Mouse (Mus musculus) left cerebral cortex, postnatal 14 days (tissue): ENCODE data around the gene Efcab11. TPM values are rescaled to one million over a fixed set of nuclear protein-coding genes. Genes with fewer than 3 reads are reported as not detected.

Experiments
- DNase-seq, 2 experiments: peaks; one replicate each; pipeline ENCODE4 v3.0.0; 2021 to 2022; ENCODE audit warnings: low spot score in 2 of 2, mixed read lengths in 1 of 2
- intact Hi-C: fragments of 180-260 bp; cut with DNase I; formaldehyde crosslinking; loops from one replicate; pipeline ENCODE4 v1.15.1; 2025
- total RNA-seq, 2 experiments: library from RNA; stranded (reverse); gene quantifications; 2 replicates each; pipeline ENCODE4 v1.2.3; 2021

Efcab11 gene
- total RNA-seq, 2 experiments from 2014 or later, result 0.29 to 0.61 TPM

- DNase-seq, result peak in 1 of 2 experiments; percentile 35
- intact Hi-C loops, result no loop called here
These were observed 530 bp downstream of the Efcab11 start for GRCm38 (mm10) chr12:99883713-99884105.

- DNase-seq, result peak; percentile 90 to 93
- intact Hi-C loops, result no loop called here
These were observed 1.1 kb downstream of the Efcab11 start for GRCm38 (mm10) chr12:99883000-99883712.

GRCm38 (mm10) chr12:99874609-99875008, 9.6 kb downstream of the Efcab11 start:
- intact Hi-C loops, result no loop called here
- no peak for DNase-seq

- no peak for DNase-seq
- intact Hi-C loops, result no loop called here
These were observed 10.8 kb downstream of the Efcab11 start for GRCm38 (mm10) chr12:99873443-99873842.

- intact Hi-C loops, result loop anchor here (10.0 kb wide), 1 partner anchor 774 kb away; no protein-coding TSS in a partner anchor
- no peak for DNase-seq
These were observed 15.4 kb downstream of the Efcab11 start for GRCm38 (mm10) chr12:99868821-99869220.

GRCm38 (mm10) chr12:99864613-99865012, 19.6 kb downstream of the Efcab11 start:
- DNase-seq, result no peak
- intact Hi-C loops, result loop anchor here (10.0 kb wide), 1 partner anchor 770 kb away; no protein-coding TSS in a partner anchor

- intact Hi-C loops, result loop anchor here (10.0 kb wide), 1 partner anchor 766 kb away; no protein-coding TSS in a partner anchor
- peak; percentile 24 to 54 for DNase-seq
These were observed 23.3 kb downstream of the Efcab11 start for GRCm38 (mm10) chr12:99860981-99861380.

GRCm38 (mm10) chr12:99859391-99860100, 24.7 kb downstream of the Efcab11 start:
- intact Hi-C loops, result loop anchor here (10.0 kb wide), 1 partner anchor 765 kb away; no protein-coding TSS in a partner anchor
- no peak for DNase-seq

- intact Hi-C loops, result no loop called here
- no peak for DNase-seq
These were observed 25.6 kb downstream of the Efcab11 start for GRCm38 (mm10) chr12:99858664-99859063.

GRCm38 (mm10) chr12:99856011-99856410, 28.2 kb downstream of the Efcab11 start:
- intact Hi-C loops, result no loop called here
- DNase-seq, result no peak

GRCm38 (mm10) chr12:99853323-99854258, 30.6 kb downstream of the Efcab11 start:
- no peak for DNase-seq
- intact Hi-C loops, result no loop called here

GRCm38 (mm10) chr12:99849996-99850395, 34.2 kb downstream of the Efcab11 start:
- intact Hi-C loops, result no loop called here

GRCm38 (mm10) chr12:99844951-99845350, 39.3 kb downstream of the Efcab11 start:
- DNase-seq, result no peak
- intact Hi-C loops, result no loop called here

More at GRCm38 (mm10) chr12:99849996-99850395, 34.2 kb downstream of the Efcab11 start:
- no peak for DNase-seq

- intact Hi-C loops, result loop anchor here (10.0 kb wide), 1 partner anchor 274 kb away; the partner anchor contains the start of gene Foxn3
- peak; percentile 41 to 75 for DNase-seq
These were observed 45.5 kb downstream of the Efcab11 start for GRCm38 (mm10) chr12:99838703-99839102.

GRCm38 (mm10) chr12:99838109-99838508, 46.1 kb downstream of the Efcab11 start:
- intact Hi-C loops, result loop anchor here (10.0 kb wide), 1 partner anchor 273 kb away; the partner anchor contains the start of gene Foxn3
- no peak for DNase-seq

GRCm38 (mm10) chr12:99837528-99837927, 46.7 kb downstream of the Efcab11 start:
- no peak for DNase-seq
- intact Hi-C loops, result loop anchor here (10.0 kb wide), 1 partner anchor 273 kb away; the partner anchor contains the start of gene Foxn3

GRCm38 (mm10) chr12:99836404-99837131, 47.7 kb downstream of the Efcab11 start:
- DNase-seq, result peak; percentile 75 to 84
- intact Hi-C loops, result loop anchor here (10.0 kb wide), 1 partner anchor 272 kb away; the partner anchor contains the start of gene Foxn3

- intact Hi-C loops, result loop anchor here (5.0 to 10.0 kb wide), 2 partner anchors 269 to 736 kb away; partner anchors contain the start of gene Foxn3
- DNase-seq, result no peak
These were observed 50.8 kb downstream of the Efcab11 start for GRCm38 (mm10) chr12:99833476-99833875.
